Comparison of ENCODE assay signal across 20 mouse cellular contexts in genomic region chr13:43450686-43451085, GRCm38 (mm10).
"Had no signal": no experiment of that assay in that cellular context is flagged by ENCODE, and none has a peak within 500 bp of the region (broad histone marks: within the 10 kb centered on the region; RNA-seq: fewer than 3 reads in every experiment).

No protein-coding gene starts in this region.

- ATAC-seq: liver, embryonic 12.5 days; lung, postnatal 0 days; midbrain, embryonic 13.5 days; midbrain, embryonic 16.5 days had no signal

- H3K36me3 ChIP-seq: lung, embryonic 15.5 days; midbrain, embryonic 10.5 days; midbrain, embryonic 13.5 days; neural tube, embryonic 13.5 days; neural tube, embryonic 15.5 days had no signal

- DNase-seq: lung, adult 2 months; lung, postnatal 14 days; lung, postnatal 36 days; retina, postnatal 1 day; right cerebral cortex, adult 18-20 months; right cerebral cortex, postnatal 25 days; right cerebral cortex, postnatal 4 days; spleen, adult 18-20 months; thymus, adult 18-20 months; thymus, postnatal 36 days had no signal

- H3K9me3 ChIP-seq: liver, embryonic 12.5 days; lung, embryonic 15.5 days; midbrain, embryonic 10.5 days; midbrain, embryonic 13.5 days; neural tube, embryonic 13.5 days; neural tube, embryonic 15.5 days had no signal

- H3K27ac ChIP-seq: liver, embryonic 12.5 days; liver, embryonic 14.5 days; lung, embryonic 15.5 days; midbrain, embryonic 10.5 days; midbrain, embryonic 13.5 days; neural tube, embryonic 13.5 days; neural tube, embryonic 15.5 days had no signal

- H3K4me2 ChIP-seq: liver, embryonic 12.5 days; lung, embryonic 15.5 days; midbrain, embryonic 13.5 days; neural tube, embryonic 13.5 days; neural tube, embryonic 15.5 days had no signal

- H3K27me3 ChIP-seq: liver, embryonic 12.5 days; lung, embryonic 15.5 days; midbrain, embryonic 13.5 days; neural tube, embryonic 13.5 days; neural tube, embryonic 15.5 days had no signal

- H3K9ac ChIP-seq: liver, embryonic 12.5 days; liver, embryonic 14.5 days; lung, embryonic 15.5 days; midbrain, embryonic 13.5 days; neural tube, embryonic 13.5 days; neural tube, embryonic 15.5 days had no signal

- H3K4me3 ChIP-seq: liver, embryonic 12.5 days; lung, embryonic 15.5 days; midbrain, embryonic 10.5 days; midbrain, embryonic 13.5 days; myocyte; neural tube, embryonic 13.5 days; neural tube, embryonic 15.5 days had no signal
